Mouse (Mus musculus): Measurements from ENCODE around the gene Epo.

DNA sequence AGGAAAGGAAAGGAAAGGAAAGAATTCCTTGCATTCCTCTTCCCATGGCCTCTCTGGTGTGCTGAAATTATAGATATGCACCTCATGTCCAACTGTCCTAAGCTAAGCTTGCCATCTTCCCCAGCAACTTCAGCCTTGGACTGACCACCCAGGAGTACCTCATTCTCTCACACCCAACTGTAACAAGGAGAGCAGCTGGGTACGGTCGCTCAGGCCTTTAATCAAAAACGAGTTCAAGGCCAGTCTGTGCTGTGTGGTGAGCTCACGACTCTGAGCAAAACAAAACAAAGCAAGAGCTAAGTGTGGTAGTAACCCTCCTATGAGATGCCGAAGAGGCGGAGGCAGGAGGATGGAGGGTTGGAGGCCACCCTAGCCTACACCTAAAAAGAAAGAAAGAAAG lies 7.9 kb upstream of the Epo start:
- TF ChIP-seq ZC3H11A (IDR thresholded peaks at IDR 0.05; ENCODE audit: borderline replicate concordance, low read depth, low read length) (no peak), ZNF384 (IDR thresholded peaks at IDR 0.05; ENCODE audit: low read depth, low read length) (no peak), CHD2 (IDR thresholded peaks at IDR 0.05; ENCODE audit: low read depth, low read length) (no peak)

Data from ES-E14 (cell line).